Mouse (Mus musculus): ENCODE measurements around the gene Bcl2l2. TPM values are rescaled to one million over a fixed set of nuclear protein-coding genes. Genes with fewer than 3 reads are reported as not detected.

Bcl2l2 gene
- polyA plus RNA-seq (2012; ENCODE audit: insufficient read depth, insufficient read length, low replicate concordance, missing spikeins): 145 TPM in 1 of 2 replicates, not detected in the other

- Histone ChIP-seq H3K4me3 (ENCODE audit: insufficient read depth, low read depth, low read length) (peak within 1 kb of the TSS; percentile 72), H3K4me1 (ENCODE audit: control insufficient read depth, insufficient read depth, low read length) (peaks cover 23% of the 10 kb centered on the region), H3K27ac (ENCODE audit: insufficient read depth, low read depth, low read length) (peak within 1 kb of the TSS; percentile 75)
- under 1% methylated on average over 27 of the region's 27 CpGs for WGBS
- no peak for TF ChIP-seq CTCF (IDR thresholded peaks at IDR 0.05; ENCODE audit: insufficient read depth, low read depth, low read length)
- 0 out of 2 replicates have a peak, but pooled peaks have one; percentile 30 for TF ChIP-seq POLR2A (IDR thresholded peaks at IDR 0.05; ENCODE audit: insufficient read depth, low read depth, low read length)
Measured at GRCm38 (mm10) chr14:54883154-54884021, at the start of gene Bcl2l2, which contains the start of gene Gm20521. Gene Bcl2l2 (plus strand): TSS chr14:54883377. Gene Gm20521 (plus strand): TSS chr14:54883441.

- Histone ChIP-seq H3K27ac (ENCODE audit: insufficient read depth, low read depth, low read length) (no peak overlapping the region), H3K4me3 (ENCODE audit: insufficient read depth, low read depth, low read length) (no peak overlapping the region), H3K4me1 (ENCODE audit: control insufficient read depth, insufficient read depth, low read length) (no peaks in the 10 kb centered on the region)
- TF ChIP-seq POLR2A (IDR thresholded peaks at IDR 0.05; ENCODE audit: insufficient read depth, low read depth, low read length): no peak
- no peak for TF ChIP-seq CTCF (IDR thresholded peaks at IDR 0.05; ENCODE audit: insufficient read depth, low read depth, low read length)
- 3% methylated on average over 4 of the region's 4 CpGs for WGBS
Measured at GRCm38 (mm10) chr14:54843461-54843860, 39.7 kb upstream of the Bcl2l2 start.

- WGBS: 93% methylated on average over 3 of the region's 3 CpGs
- no peak overlapping the region for H3K27ac ChIP-seq (ENCODE audit: insufficient read depth, low read depth, low read length)
- TF ChIP-seq CTCF (IDR thresholded peaks at IDR 0.05; ENCODE audit: insufficient read depth, low read depth, low read length) (no peak), POLR2A (IDR thresholded peaks at IDR 0.05; ENCODE audit: insufficient read depth, low read depth, low read length) (no peak)
- no peak overlapping the region for H3K4me3 ChIP-seq (ENCODE audit: insufficient read depth, low read depth, low read length)
- 0 out of 2 replicates have a peak, but pooled peaks cover 4% of the 10 kb centered on the region for H3K4me1 ChIP-seq (ENCODE audit: control insufficient read depth, insufficient read depth, low read length)
Measured at GRCm38 (mm10) chr14:54855726-54856125, 27.5 kb upstream of the Bcl2l2 start.

- H3K27ac ChIP-seq (ENCODE audit: insufficient read depth, low read depth, low read length): no peak overlapping the region
- WGBS: 83% methylated on average over 7 of the region's 7 CpGs
- H3K4me1 ChIP-seq (ENCODE audit: control insufficient read depth, insufficient read depth, low read length): 0 out of 2 replicates have a peak, but pooled peaks cover 4% of the 10 kb centered on the region
- TF ChIP-seq CTCF (IDR thresholded peaks at IDR 0.05; ENCODE audit: insufficient read depth, low read depth, low read length): no peak
- no peak for TF ChIP-seq POLR2A (IDR thresholded peaks at IDR 0.05; ENCODE audit: insufficient read depth, low read depth, low read length)
- no peak overlapping the region for H3K4me3 ChIP-seq (ENCODE audit: insufficient read depth, low read depth, low read length)
Measured at GRCm38 (mm10) chr14:54856703-54857102, 26.5 kb upstream of the Bcl2l2 start.

GRCm38 (mm10) chr14:54857891-54858290 is 25.3 kb upstream of the Bcl2l2 start:
- Histone ChIP-seq H3K4me1 (ENCODE audit: control insufficient read depth, insufficient read depth, low read length) (0 out of 2 replicates have a peak, but pooled peaks cover 4% of the 10 kb centered on the region), H3K4me3 (ENCODE audit: insufficient read depth, low read depth, low read length) (no peak overlapping the region), H3K27ac (ENCODE audit: insufficient read depth, low read depth, low read length) (no peak overlapping the region)
- 78% methylated on average over 9 of the region's 9 CpGs for WGBS
- TF ChIP-seq CTCF (IDR thresholded peaks at IDR 0.05; ENCODE audit: insufficient read depth, low read depth, low read length): no peak
- TF ChIP-seq POLR2A (IDR thresholded peaks at IDR 0.05; ENCODE audit: insufficient read depth, low read depth, low read length): no peak

DNA sequence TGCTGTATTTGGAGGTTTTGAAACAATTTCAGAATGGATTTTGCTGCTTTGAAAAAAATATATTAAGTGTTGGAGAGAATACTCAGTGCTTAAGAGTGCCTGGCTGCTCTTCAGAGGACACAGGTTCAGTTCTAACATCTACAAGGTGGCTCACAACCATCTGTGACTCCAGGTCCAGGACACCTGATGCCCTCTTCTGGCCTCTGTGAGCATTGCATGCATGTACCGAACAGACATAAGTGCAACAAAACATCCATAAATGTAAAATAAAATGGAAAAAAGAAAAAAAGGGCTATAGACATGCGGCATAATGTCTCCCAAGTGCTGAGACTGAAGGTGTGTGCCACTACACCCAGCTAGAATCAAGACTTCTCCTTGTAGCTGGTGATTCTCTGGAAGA is 22.7 kb upstream of the Bcl2l2 start:
- Histone ChIP-seq H3K27ac (ENCODE audit: insufficient read depth, low read depth, low read length) (no peak overlapping the region), H3K4me1 (ENCODE audit: control insufficient read depth, insufficient read depth, low read length) (0 out of 2 replicates have a peak, but pooled peaks cover 7% of the 10 kb centered on the region), H3K4me3 (ENCODE audit: insufficient read depth, low read depth, low read length) (no peak overlapping the region)
- 37% methylated on average over 2 of the region's 2 CpGs for WGBS
- no peak for TF ChIP-seq CTCF (IDR thresholded peaks at IDR 0.05; ENCODE audit: insufficient read depth, low read depth, low read length)
- TF ChIP-seq POLR2A (IDR thresholded peaks at IDR 0.05; ENCODE audit: insufficient read depth, low read depth, low read length): no peak

DNA sequence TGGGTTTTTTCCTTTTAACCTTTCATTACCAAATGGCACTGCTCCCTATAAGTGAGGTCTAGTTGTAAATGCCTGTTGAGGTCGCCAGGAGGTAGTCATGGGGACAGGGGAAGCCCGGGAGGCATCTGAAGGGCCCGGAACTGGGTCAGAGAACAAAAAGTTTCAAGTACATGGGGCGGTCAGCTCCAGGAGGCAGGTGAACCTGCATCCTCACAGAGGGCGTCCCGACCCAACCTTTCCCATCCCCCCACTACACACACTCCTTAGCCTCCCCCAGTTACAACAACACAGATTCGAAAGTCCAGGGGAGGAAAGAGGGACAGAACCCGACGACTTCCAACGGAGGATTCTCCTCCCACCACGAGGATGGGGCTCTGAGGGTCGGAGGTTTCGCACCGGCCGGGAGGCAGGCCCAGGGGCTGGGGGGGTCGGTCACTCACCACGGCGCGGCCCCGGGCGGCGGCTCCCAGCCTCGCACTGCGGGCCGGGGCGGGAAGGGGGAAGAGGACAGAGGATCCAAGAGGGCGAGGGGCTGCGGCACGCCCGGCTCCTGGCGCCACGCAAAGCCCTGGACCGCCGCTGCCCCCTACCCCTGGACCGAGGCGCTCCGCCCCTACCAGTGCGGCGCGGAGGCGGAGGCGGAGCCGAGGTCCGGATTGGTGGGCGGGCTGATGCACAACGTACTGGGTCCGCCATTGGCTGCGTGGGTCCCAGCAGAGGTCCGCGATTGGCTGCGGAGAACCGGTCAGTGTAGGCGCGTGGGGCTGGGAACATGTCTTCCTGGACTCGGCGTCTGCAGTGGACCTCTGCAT is 19.5 kb upstream of the Bcl2l2 start:
- peak; percentile 63; the same call in 1 of the 2 replicates for TF ChIP-seq POLR2A (IDR thresholded peaks at IDR 0.05; ENCODE audit: insufficient read depth, low read depth, low read length)
- TF ChIP-seq CTCF (IDR thresholded peaks at IDR 0.05; ENCODE audit: insufficient read depth, low read depth, low read length): no peak
- under 1% methylated on average over 56 of the region's 56 CpGs for WGBS
- Histone ChIP-seq H3K27ac (ENCODE audit: insufficient read depth, low read depth, low read length) (peak overlapping the region; percentile 29; the same call in 1 of the 2 replicates), H3K4me3 (ENCODE audit: insufficient read depth, low read depth, low read length) (peak overlapping the region; percentile 73), H3K4me1 (ENCODE audit: control insufficient read depth, insufficient read depth, low read length) (0 out of 2 replicates have a peak, but pooled peaks cover 3% of the 10 kb centered on the region)

GRCm38 (mm10) chr14:54864313-54865036 is 18.7 kb upstream of the Bcl2l2 start:
- peak overlapping the region; percentile 29; the same call in 1 of the 2 replicates for H3K27ac ChIP-seq (ENCODE audit: insufficient read depth, low read depth, low read length)
- H3K4me1 ChIP-seq (ENCODE audit: control insufficient read depth, insufficient read depth, low read length): 0 out of 2 replicates have a peak, but pooled peaks cover 3% of the 10 kb centered on the region
- no peak for TF ChIP-seq CTCF (IDR thresholded peaks at IDR 0.05; ENCODE audit: insufficient read depth, low read depth, low read length)
- TF ChIP-seq POLR2A (IDR thresholded peaks at IDR 0.05; ENCODE audit: insufficient read depth, low read depth, low read length): no peak
- H3K4me3 ChIP-seq (ENCODE audit: insufficient read depth, low read depth, low read length): peak overlapping the region; percentile 73
- WGBS: 15% methylated on average over 21 of the region's 21 CpGs

Measured in olfactory bulb, adult 2 months (tissue).